Mouse (Mus musculus) forebrain, embryonic 10.5 days (tissue): ENCODE results near the gene Stambpl1. TPM values are rescaled to one million over a fixed set of nuclear protein-coding genes. Genes with fewer than 3 reads are reported as not detected.

ENCODE experiments used
- DNase-seq: peaks from one replicate; pipeline ENCODE4 v3.0.0-alpha.2; 2017; ENCODE audit warnings: low spot score; ENCODE audit errors: extremely low spot score
- H3K27ac ChIP-seq: fragments of 300-500 bp; sonication (generic); 2 replicates; pipeline ENCODE4 v1.5.1; 2016; ENCODE audit warnings: mild to moderate bottlenecking
- H3K27me3 ChIP-seq: fragments of 300-500 bp; sonication (generic); 2 replicates; pipeline ENCODE4 v1.6.1; 2016; ENCODE audit warnings: mild to moderate bottlenecking; ENCODE audit not compliant: poor library complexity, severe bottlenecking
- H3K36me3 ChIP-seq: fragments of 300-500 bp; sonication (generic); replicated peaks from 2 replicates; pipeline ENCODE4 v1.6.1; 2016; ENCODE audit warnings: mild to moderate bottlenecking, moderate library complexity
- H3K4me1 ChIP-seq: fragments of 300-500 bp; sonication (generic); 2 replicates; pipeline ENCODE4 v1.6.1; 2016
- H3K4me3 ChIP-seq: fragments of 300-500 bp; sonication (generic); 2 replicates; pipeline ENCODE4 v1.5.1; 2016; ENCODE audit warnings: mild to moderate bottlenecking, moderate library complexity
- H3K9me3 ChIP-seq: fragments of 300-500 bp; sonication (generic); 2 replicates; pipeline ENCODE4 v1.6.1; 2016; ENCODE audit warnings: mild to moderate bottlenecking, moderate library complexity
- WGBS: fragments of 180-500 bp; shearing (Covaris S2); methylation state at CpG from one replicate; pipeline ENCODE4 v1.1.7; 2016; 5-methylcytosine and 5-hydroxymethylcytosine counted together
- polyA plus RNA-seq: library from polyadenylated mRNA; unstranded; fragments of >200 nt; fragmentation: Nextera tagmentation; extraction: Ambion mirVana; gene quantifications from 2 replicates; pipeline ENCODE4 v1.2.1, GENCODE M21; 2016

The Stambpl1 gene
- polyA plus RNA-seq, result 3.2 and 3.7 TPM in 2 replicates

DNA sequence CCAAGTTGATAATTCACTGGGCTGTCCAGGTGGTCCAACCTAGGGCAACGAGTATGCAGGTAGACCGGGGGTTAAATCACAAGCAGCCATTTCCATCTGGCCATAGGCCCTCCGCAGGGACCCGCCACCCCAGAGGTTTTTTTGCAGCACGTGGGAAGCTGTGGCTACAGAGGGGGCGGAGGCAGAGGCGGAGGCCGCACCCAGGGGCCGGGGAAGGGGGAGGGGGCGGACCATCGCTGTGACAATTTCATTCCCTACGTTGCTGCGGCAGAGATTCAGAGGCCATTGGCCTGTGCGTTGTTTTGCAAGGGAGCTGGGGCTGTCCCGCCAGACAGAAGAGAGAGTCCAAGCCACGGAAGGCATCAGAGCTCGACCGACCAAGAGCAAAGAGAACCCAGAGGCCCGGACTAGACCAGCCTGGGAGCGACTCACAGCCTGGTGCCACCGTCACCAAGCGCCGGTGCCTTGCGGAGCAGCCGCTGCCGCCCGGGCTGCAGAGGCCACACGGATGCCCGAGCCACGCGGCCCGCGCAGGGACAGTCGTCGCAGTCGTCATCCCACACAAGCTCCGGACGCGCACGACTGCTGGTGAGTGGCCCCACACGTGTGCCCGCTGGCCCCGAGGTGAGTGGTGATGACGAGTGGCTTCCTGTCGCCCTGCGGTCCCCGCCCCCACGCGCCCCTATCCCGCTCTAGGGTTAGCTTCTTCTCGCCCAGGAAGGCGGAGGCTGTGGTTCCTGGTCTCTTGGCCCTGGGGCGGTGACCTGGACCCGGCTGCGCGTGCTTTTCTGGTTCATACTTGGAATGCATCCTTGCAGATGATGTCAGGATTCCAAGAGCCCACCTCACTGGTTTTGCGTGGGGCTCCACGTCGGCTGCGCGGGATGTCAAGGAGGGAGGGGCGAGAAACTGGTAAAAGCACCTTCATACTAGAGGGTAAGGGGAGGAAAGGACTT is at the start of gene Stambpl1:
Gene Stambpl1, plus strand, starts transcription at position 222 of the 956 bp plus-strand sequence.
- WGBS, result under 1% methylated on average over 62 of the region's 62 CpGs
- Histone ChIP-seq H3K4me1 (peaks cover 23% of the 10 kb centered on the region), H3K4me3 (peak within 1 kb of the TSS; percentile 74), H3K27me3 (peaks cover 40% of the 10 kb centered on the region), H3K36me3 (no peaks in the 10 kb centered on the region), H3K27ac (peak within 1 kb of the TSS; percentile 81), H3K9me3 (no peaks in the 10 kb centered on the region)
- DNase-seq, result peak; percentile 56

- DNase-seq, result no peak
- Histone ChIP-seq H3K27ac (no peak overlapping the region), H3K4me3 (no peak overlapping the region), H3K9me3 (no peaks in the 10 kb centered on the region), H3K36me3 (no peaks in the 10 kb centered on the region), H3K27me3 (no peaks in the 10 kb centered on the region), H3K4me1 (peaks cover 3% of the 10 kb centered on the region)
- WGBS, result 90% methylated on average over 4 of the region's 4 CpGs
These were observed 43.6 kb upstream of the Stambpl1 start for GRCm38 (mm10) chr19:34148421-34148820.

DNA sequence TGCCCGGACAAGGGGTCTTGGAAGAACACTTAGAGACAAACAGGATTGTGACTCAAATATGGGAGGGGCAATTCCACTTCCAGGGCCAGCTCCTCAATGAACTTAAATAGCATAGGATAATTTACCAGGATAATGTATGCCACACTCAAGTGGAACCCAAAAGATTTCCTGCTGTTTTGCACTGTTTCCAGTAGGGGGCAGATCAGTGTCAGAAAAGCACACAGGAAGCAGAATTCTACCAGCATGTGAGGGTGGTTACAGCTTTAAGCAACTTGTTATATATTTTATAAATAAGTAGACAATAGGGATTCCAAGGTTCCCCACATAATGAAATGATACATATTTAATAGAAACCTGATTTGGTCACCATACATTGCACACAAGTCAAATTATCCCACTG is 40.1 kb upstream of the Stambpl1 start:
- 82% methylated on average over 1 of the region's 1 CpGs for WGBS
- Histone ChIP-seq H3K4me1 (peaks cover 13% of the 10 kb centered on the region), H3K27ac (no peak overlapping the region), H3K36me3 (no peaks in the 10 kb centered on the region), H3K27me3 (no peaks in the 10 kb centered on the region), H3K4me3 (no peak overlapping the region), H3K9me3 (no peaks in the 10 kb centered on the region)
- DNase-seq, result no peak

DNA sequence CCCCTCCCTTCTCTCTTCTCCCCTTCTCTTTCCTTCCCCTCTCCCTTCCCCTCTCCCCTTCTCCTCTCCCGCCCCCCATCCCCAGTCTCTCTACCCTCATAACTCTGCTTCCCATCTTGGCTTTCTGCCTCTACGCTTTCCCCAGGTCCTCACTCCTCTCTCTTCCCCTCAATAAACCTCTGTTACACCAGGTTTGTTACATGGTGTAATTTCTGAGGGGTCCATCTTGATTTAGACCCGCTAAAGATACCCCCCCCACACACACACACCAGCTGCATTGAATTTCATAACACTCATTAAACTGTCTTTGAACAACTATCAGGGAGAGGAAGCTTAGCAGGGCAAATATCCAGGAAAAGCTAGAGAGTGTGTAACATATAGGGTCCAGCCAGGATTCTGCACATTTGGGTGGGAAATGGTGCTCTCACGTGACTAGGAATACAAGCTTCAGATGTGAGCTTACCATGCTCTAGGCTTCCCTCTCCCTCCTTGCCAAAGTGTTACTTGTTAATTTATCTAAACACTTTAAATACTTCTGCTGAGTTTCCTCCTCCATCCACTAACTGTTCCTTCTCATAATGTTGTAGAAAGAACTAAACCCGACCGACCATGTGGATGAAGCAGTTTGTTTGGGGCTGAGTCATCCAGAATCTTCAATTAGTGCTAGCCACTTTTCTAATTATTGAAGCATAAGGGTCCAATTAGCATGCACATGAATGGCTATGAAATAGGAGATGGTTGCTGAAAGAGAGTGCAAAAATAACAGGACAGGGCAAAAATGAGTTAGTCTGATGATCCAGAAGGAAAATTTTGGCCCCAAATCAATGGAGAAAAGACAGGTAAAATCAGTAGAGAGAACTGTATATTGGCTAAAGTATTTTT is 38.5 kb upstream of the Stambpl1 start:
- no peak for DNase-seq
- 76% methylated on average over 6 of the region's 6 CpGs for WGBS

GRCm38 (mm10) chr19:34162693-34163092 is 29.3 kb upstream of the Stambpl1 start:
- Histone ChIP-seq H3K4me1 (0 out of 2 replicates have a peak, but pooled peaks cover under 1% of the 10 kb centered on the region), H3K9me3 (no peaks in the 10 kb centered on the region), H3K27me3 (no peaks in the 10 kb centered on the region), H3K27ac (no peak overlapping the region), H3K4me3 (no peak overlapping the region), H3K36me3 (no peaks in the 10 kb centered on the region)
- WGBS, result 92% methylated on average over 5 of the region's 5 CpGs
- DNase-seq, result no peak

More for the DNA sequence above, 38.5 kb upstream of the Stambpl1 start:
- no peak overlapping the region for H3K27ac ChIP-seq
- no peak overlapping the region for H3K4me3 ChIP-seq
- H3K36me3 ChIP-seq, result no peaks in the 10 kb centered on the region
- no peaks in the 10 kb centered on the region for H3K27me3 ChIP-seq
- H3K9me3 ChIP-seq, result no peaks in the 10 kb centered on the region
- peaks cover 13% of the 10 kb centered on the region for H3K4me1 ChIP-seq

DNA sequence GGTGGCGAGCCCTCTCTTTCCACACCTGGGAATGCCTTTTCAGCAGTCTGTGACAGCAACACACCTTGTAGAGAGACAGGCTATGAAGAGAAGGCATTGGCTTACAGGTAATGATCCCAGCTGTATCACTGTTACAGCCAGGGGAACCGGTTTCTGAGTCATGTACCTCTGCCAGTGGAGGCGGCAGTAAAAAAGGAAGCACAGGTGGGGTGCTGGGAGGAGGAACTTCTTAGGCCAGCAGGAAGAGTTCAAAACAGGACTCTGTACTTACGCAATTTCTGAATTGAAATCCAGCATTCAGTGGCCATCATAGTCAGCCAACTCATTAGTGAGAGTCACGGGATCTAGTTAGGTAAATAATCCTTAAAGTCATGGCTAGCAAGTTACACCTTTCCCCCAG is 26.1 kb upstream of the Stambpl1 start, which contains the start of gene Ankrd22:
Gene Ankrd22, minus strand, starts transcription at position 163 of the 400 bp plus-strand sequence.
- H3K27me3 ChIP-seq, result no peaks in the 10 kb centered on the region
- 83% methylated on average over 5 of the region's 5 CpGs for WGBS
- no peak within 1 kb of the TSS for H3K27ac ChIP-seq
- H3K36me3 ChIP-seq, result no peaks in the 10 kb centered on the region
- DNase-seq, result no peak
- no peak within 1 kb of the TSS for H3K4me3 ChIP-seq
- H3K9me3 ChIP-seq, result no peaks in the 10 kb centered on the region
- 0 out of 2 replicates have a peak, but pooled peaks cover 4% of the 10 kb centered on the region for H3K4me1 ChIP-seq

DNA sequence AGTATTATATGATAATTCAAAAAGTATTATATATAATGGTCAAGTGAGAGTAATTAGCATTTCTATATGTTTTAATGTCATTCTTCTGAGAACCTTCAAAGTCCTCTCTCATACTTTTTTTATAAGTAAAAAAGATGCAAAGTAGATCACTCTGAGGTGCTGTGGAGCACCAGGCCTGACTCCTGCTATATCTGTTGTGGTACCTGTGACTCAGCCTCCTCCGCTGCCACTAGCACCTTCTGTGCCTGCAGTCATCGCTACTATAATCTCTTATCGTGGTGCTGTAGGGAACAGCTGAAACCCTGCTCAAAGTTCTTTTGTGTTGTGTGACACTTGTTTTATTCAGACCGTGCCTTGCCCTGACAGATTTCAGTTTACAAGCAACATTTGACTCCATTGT is 25.6 kb upstream of the Stambpl1 start:
- H3K4me1 ChIP-seq, result 0 out of 2 replicates have a peak, but pooled peaks cover 4% of the 10 kb centered on the region
- no peaks in the 10 kb centered on the region for H3K36me3 ChIP-seq
- H3K27ac ChIP-seq, result no peak overlapping the region
- H3K27me3 ChIP-seq, result no peaks in the 10 kb centered on the region
- no peak overlapping the region for H3K4me3 ChIP-seq
- WGBS, result 84% methylated on average over 4 of the region's 4 CpGs
- no peak for DNase-seq
- H3K9me3 ChIP-seq, result no peaks in the 10 kb centered on the region

GRCm38 (mm10) chr19:34167896-34168661 is 23.9 kb upstream of the Stambpl1 start:
- Histone ChIP-seq H3K4me3 (no peak overlapping the region), H3K27ac (no peak overlapping the region), H3K27me3 (no peaks in the 10 kb centered on the region), H3K36me3 (no peaks in the 10 kb centered on the region), H3K4me1 (0 out of 2 replicates have a peak, but pooled peaks cover 4% of the 10 kb centered on the region), H3K9me3 (no peaks in the 10 kb centered on the region)
- no peak for DNase-seq
- 49% methylated on average over 7 of the region's 7 CpGs for WGBS

GRCm38 (mm10) chr19:34169121-34169520 is 22.9 kb upstream of the Stambpl1 start:
- H3K4me3 ChIP-seq, result no peak overlapping the region
- H3K27ac ChIP-seq, result no peak overlapping the region
- H3K27me3 ChIP-seq, result no peaks in the 10 kb centered on the region
- DNase-seq, result no peak
- no peaks in the 10 kb centered on the region for H3K9me3 ChIP-seq
- 0 out of 2 replicates have a peak, but pooled peaks cover 4% of the 10 kb centered on the region for H3K4me1 ChIP-seq
- H3K36me3 ChIP-seq, result no peaks in the 10 kb centered on the region

GRCm38 (mm10) chr19:34171167-34171566 is 20.9 kb upstream of the Stambpl1 start:
- H3K4me3 ChIP-seq, result no peak overlapping the region
- H3K9me3 ChIP-seq, result no peaks in the 10 kb centered on the region
- no peak overlapping the region for H3K27ac ChIP-seq
- H3K36me3 ChIP-seq, result no peaks in the 10 kb centered on the region
- 0 out of 2 replicates have a peak, but pooled peaks cover 4% of the 10 kb centered on the region for H3K4me1 ChIP-seq
- DNase-seq, result no peak
- WGBS, result 77% methylated on average over 3 of the region's 3 CpGs
- no peaks in the 10 kb centered on the region for H3K27me3 ChIP-seq

GRCm38 (mm10) chr19:34174004-34174403 is 18.0 kb upstream of the Stambpl1 start:
- WGBS, result 79% methylated on average over 3 of the region's 3 CpGs
- no peaks in the 10 kb centered on the region for H3K9me3 ChIP-seq
- no peaks in the 10 kb centered on the region for H3K36me3 ChIP-seq
- no peaks in the 10 kb centered on the region for H3K4me1 ChIP-seq
- H3K27me3 ChIP-seq, result no peaks in the 10 kb centered on the region
- no peak overlapping the region for H3K4me3 ChIP-seq
- H3K27ac ChIP-seq, result no peak overlapping the region
- no peak for DNase-seq

DNA sequence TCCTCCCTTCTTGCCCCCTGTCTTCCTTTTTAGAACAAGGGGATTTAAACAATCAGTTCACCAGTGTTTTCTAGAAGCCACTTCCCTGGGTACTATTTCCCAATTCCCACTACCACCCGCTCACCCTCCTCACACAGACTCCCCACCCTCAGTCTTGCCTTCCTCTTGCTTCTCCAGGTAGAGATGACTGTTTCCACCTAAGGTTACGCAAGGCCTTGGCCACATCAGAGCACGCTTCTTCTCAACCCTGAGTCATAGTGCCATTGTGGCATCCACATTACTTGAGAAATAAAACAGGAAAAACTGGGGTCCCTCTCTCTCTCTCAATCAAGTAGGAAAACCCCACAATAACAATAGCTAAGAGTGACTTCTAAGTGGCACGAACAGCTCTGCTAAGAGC is 12.9 kb upstream of the Stambpl1 start:
- Histone ChIP-seq H3K4me1 (no peaks in the 10 kb centered on the region), H3K9me3 (no peaks in the 10 kb centered on the region), H3K4me3 (no peak overlapping the region), H3K27me3 (no peaks in the 10 kb centered on the region), H3K27ac (no peak overlapping the region), H3K36me3 (no peaks in the 10 kb centered on the region)
- WGBS, result 91% methylated on average over 4 of the region's 4 CpGs
- DNase-seq, result no peak
